Mouse (Mus musculus): Measurements from ENCODE around the gene Fbxl12.

GRCm38 (mm10) chr9:20689403-20689802 lies 44.8 kb upstream of the Fbxl12 start:
- TF ChIP-seq TAL1 (IDR thresholded peaks at IDR 0.05; ENCODE audit: low read length) (no peak), GATA1 (IDR thresholded peaks at IDR 0.05; ENCODE audit: low read length) (no peak)

Data from erythroblast, embryonic 14.5 days (primary cell).